Mouse (Mus musculus) hindbrain, embryonic 16.5 days (tissue): ENCODE measurements at regions not wholly inside any gene's neighbourhood (a gene's known extent, or its start where the extent isn't known, plus 50 kb on each side); places are given as distances from the start of the nearest gene placed in this dataset.

Source experiments
- ATAC-seq: fragments of 200-750 bp; cut with Nextera tagmentation; 2 replicates; pipeline ENCODE4 v1.8.0; 2017; ENCODE audit warnings: moderate TSS enrichment, moderate library complexity
- H3K27ac ChIP-seq: fragments of 300-500 bp; sonication (generic); 2 replicates; pipeline ENCODE4 v1.5.1; 2014; ENCODE audit warnings: low read depth, mild to moderate bottlenecking, control low read depth, low read length, moderate library complexity
- H3K27me3 ChIP-seq: fragments of 300-500 bp; sonication (generic); replicated peaks from 2 replicates; pipeline ENCODE4 v1.6.1; 2014; ENCODE audit warnings: low read length; ENCODE audit not compliant: control insufficient read depth, insufficient read depth
- H3K36me3 ChIP-seq: fragments of 300-500 bp; sonication (generic); 2 replicates; pipeline ENCODE4 v1.6.1; 2014; ENCODE audit warnings: mild to moderate bottlenecking, low read length, moderate library complexity, mixed read lengths; ENCODE audit not compliant: control insufficient read depth, insufficient read depth
- H3K4me1 ChIP-seq: fragments of 300-500 bp; sonication (generic); 2 replicates; pipeline ENCODE4 v1.6.1; 2014; ENCODE audit warnings: low read depth, low read length; ENCODE audit not compliant: control insufficient read depth, insufficient read depth
- H3K4me2 ChIP-seq: fragments of 300-500 bp; sonication (generic); 2 replicates; pipeline ENCODE4 v1.6.1; 2014; ENCODE audit warnings: mild to moderate bottlenecking, low read length, control low read depth, moderate library complexity
- H3K4me3 ChIP-seq: fragments of 300-500 bp; sonication (generic); 2 replicates; pipeline ENCODE4 v1.5.1; 2014; ENCODE audit warnings: mild to moderate bottlenecking, low read length, control low read depth, moderate library complexity
- H3K9ac ChIP-seq: fragments of 300-500 bp; sonication (generic); 2 replicates; pipeline ENCODE4 v1.6.1; 2014; ENCODE audit warnings: low read depth, mild to moderate bottlenecking, control low read depth, low read length, moderate library complexity
- H3K9me3 ChIP-seq: fragments of 300-500 bp; sonication (generic); 2 replicates; pipeline ENCODE4 v1.6.1; 2014; ENCODE audit warnings: mild to moderate bottlenecking, low read length, moderate library complexity; ENCODE audit not compliant: control insufficient read depth
- WGBS: fragments of 180-500 bp; shearing (Covaris S2); extraction: QIAGEN DNeasy Blood & Tissue Kit; methylation state at CpG from one replicate; pipeline ENCODE4 v1.1.7; 2014; 5-methylcytosine and 5-hydroxymethylcytosine counted together

- WGBS = 74% methylated on average over 12 of the region's 12 CpGs
- no peaks in the 10 kb centered on the region for H3K9me3 ChIP-seq
- no peak for ATAC-seq
These were observed 232.8 kb upstream of the Prox1 start for GRCm38 (mm10) chr1:190403335-190403734.

DNA sequence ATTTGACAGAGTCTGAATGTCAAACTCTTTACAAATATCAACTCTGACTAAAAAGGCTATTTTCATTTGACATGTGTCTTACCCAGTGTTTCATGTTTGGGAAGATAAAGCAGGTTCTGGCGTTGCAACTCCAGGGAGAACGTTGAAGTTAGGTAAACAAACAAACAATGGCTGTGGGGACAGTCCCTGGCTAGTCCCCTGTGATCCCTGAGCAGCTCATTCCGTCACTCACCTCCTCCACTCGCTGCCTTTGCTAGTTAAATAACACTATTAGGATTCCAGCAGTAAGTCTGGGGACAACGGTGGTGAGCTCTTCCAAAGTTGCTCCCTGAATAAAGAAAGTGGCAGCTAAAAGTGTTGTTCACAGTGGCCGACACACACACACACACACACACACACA, 227.8 kb upstream of the Prox1 start:
- Histone ChIP-seq H3K4me3 (no peak overlapping the region), H3K4me1 (no peaks in the 10 kb centered on the region), H3K27me3 (no peaks in the 10 kb centered on the region), H3K4me2 (no peak overlapping the region), H3K27ac (no peak overlapping the region), H3K9ac (no peak overlapping the region), H3K9me3 (no peaks in the 10 kb centered on the region), H3K36me3 (no peaks in the 10 kb centered on the region)
- ATAC-seq = no peak
- 70% methylated on average over 5 of the region's 6 CpGs for WGBS

More at GRCm38 (mm10) chr1:190403335-190403734, 232.8 kb upstream of the Prox1 start:
- no peak overlapping the region for H3K4me3 ChIP-seq
- no peaks in the 10 kb centered on the region for H3K27me3 ChIP-seq
- no peak overlapping the region for H3K4me2 ChIP-seq
- H3K9ac ChIP-seq = no peak overlapping the region
- H3K4me1 ChIP-seq = no peaks in the 10 kb centered on the region
- H3K36me3 ChIP-seq = no peaks in the 10 kb centered on the region
- no peak overlapping the region for H3K27ac ChIP-seq

GRCm38 (mm10) chr1:190397811-190398210, 227.3 kb upstream of the Prox1 start:
- Histone ChIP-seq H3K4me2 (no peak overlapping the region), H3K27ac (no peak overlapping the region), H3K9me3 (no peaks in the 10 kb centered on the region), H3K36me3 (no peaks in the 10 kb centered on the region), H3K9ac (no peak overlapping the region), H3K4me3 (no peak overlapping the region), H3K4me1 (no peaks in the 10 kb centered on the region), H3K27me3 (no peaks in the 10 kb centered on the region)
- ATAC-seq = no peak
- WGBS = 63% methylated on average over 2 of the region's 2 CpGs

GRCm38 (mm10) chr1:190393061-190393460, 222.5 kb upstream of the Prox1 start:
- Histone ChIP-seq H3K4me1 (no peaks in the 10 kb centered on the region), H3K27ac (no peak overlapping the region), H3K4me3 (no peak overlapping the region), H3K27me3 (no peaks in the 10 kb centered on the region), H3K36me3 (no peaks in the 10 kb centered on the region), H3K9me3 (no peaks in the 10 kb centered on the region), H3K4me2 (no peak overlapping the region), H3K9ac (no peak overlapping the region)
- 58% methylated on average over 6 of the region's 6 CpGs for WGBS
- no peak for ATAC-seq

DNA sequence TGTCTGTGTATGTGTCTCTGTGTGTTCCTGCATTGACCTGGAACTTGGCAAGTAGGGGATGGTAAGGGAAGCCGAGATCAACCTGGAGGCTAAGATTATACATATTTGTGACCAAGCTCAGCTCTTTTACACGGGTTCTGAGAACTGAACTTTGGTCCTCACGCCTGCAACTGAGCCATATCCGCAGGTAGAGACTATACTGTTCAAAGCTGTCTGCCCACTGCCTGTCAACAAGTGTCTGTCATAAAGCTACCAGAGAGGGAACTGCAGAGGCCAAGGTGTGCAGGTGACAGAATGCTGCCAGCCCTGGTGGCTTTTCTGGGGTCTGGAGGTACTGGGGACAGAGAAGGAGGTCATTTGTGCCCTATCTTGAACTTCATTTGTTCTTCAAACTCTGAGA, 218.3 kb upstream of the Prox1 start:
- 93% methylated on average over 4 of the region's 4 CpGs for WGBS

GRCm38 (mm10) chr1:190384555-190384954, 214.0 kb upstream of the Prox1 start:
- H3K4me3 ChIP-seq = no peak overlapping the region
- H3K4me2 ChIP-seq = no peak overlapping the region
- H3K4me1 ChIP-seq = no peaks in the 10 kb centered on the region; the same call in 1 of the 2 replicates
- no peak overlapping the region for H3K27ac ChIP-seq
- H3K9ac ChIP-seq = no peak overlapping the region
- 32% methylated on average over 12 of the region's 12 CpGs for WGBS
- no peak for ATAC-seq
- no peaks in the 10 kb centered on the region for H3K9me3 ChIP-seq
- no peaks in the 10 kb centered on the region for H3K36me3 ChIP-seq
- H3K27me3 ChIP-seq = 0 out of 2 replicates have a peak, but pooled peaks cover 2% of the 10 kb centered on the region

More for the DNA sequence above, 218.3 kb upstream of the Prox1 start:
- no peaks in the 10 kb centered on the region for H3K27me3 ChIP-seq
- no peaks in the 10 kb centered on the region for H3K9me3 ChIP-seq
- no peaks in the 10 kb centered on the region for H3K4me1 ChIP-seq
- ATAC-seq = no peak
- no peak overlapping the region for H3K4me2 ChIP-seq
- no peak overlapping the region for H3K4me3 ChIP-seq
- H3K27ac ChIP-seq = no peak overlapping the region
- no peaks in the 10 kb centered on the region for H3K36me3 ChIP-seq
- no peak overlapping the region for H3K9ac ChIP-seq

- WGBS = 86% methylated on average over 10 of the region's 10 CpGs
- Histone ChIP-seq H3K36me3 (no peaks in the 10 kb centered on the region), H3K27me3 (0 out of 2 replicates have a peak, but pooled peaks cover 2% of the 10 kb centered on the region), H3K4me3 (no peak overlapping the region), H3K4me2 (no peak overlapping the region), H3K4me1 (no peaks in the 10 kb centered on the region; the same call in 1 of the 2 replicates), H3K9me3 (no peaks in the 10 kb centered on the region), H3K9ac (no peak overlapping the region), H3K27ac (no peak overlapping the region)
- no peak for ATAC-seq
These were observed 212.8 kb upstream of the Prox1 start for GRCm38 (mm10) chr1:190383256-190383838.

DNA sequence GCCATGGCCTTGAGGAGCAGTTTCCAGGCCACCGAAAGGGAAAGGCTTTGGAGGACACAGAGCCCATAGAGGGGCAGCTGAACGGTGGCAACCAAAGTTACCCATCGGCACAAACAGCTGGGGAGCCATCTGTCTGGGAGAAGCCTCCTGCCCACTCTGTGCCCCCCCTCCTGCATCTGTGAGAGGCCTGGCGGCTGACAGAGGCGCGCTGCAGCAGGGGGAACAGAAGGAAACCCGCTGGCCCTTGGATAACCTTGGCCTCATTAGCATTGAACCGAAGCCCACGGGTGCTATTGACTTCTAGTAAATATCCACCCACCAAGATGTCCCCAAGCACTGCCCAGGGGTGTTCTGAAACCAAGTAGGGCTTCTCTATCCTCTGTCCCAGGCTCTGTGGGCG, 209.6 kb upstream of the Prox1 start:
- H3K9me3 ChIP-seq = no peaks in the 10 kb centered on the region
- no peak for ATAC-seq
- no peaks in the 10 kb centered on the region; the same call in none of the 2 replicates for H3K4me1 ChIP-seq
- H3K36me3 ChIP-seq = no peaks in the 10 kb centered on the region
- no peak overlapping the region for H3K4me3 ChIP-seq
- no peak overlapping the region for H3K27ac ChIP-seq
- 32% methylated on average over 10 of the region's 10 CpGs for WGBS
- H3K9ac ChIP-seq = no peak overlapping the region
- 0 out of 2 replicates have a peak, but pooled peaks cover 2% of the 10 kb centered on the region for H3K27me3 ChIP-seq
- no peak overlapping the region for H3K4me2 ChIP-seq

- 26% methylated on average over 22 of the region's 22 CpGs for WGBS
- Histone ChIP-seq H3K9me3 (no peaks in the 10 kb centered on the region), H3K27me3 (no peaks in the 10 kb centered on the region), H3K27ac (no peak overlapping the region), H3K9ac (no peak overlapping the region), H3K4me1 (no peaks in the 10 kb centered on the region; the same call in none of the 2 replicates), H3K4me2 (peak overlapping the region; percentile 8; the same call in 1 of the 2 replicates), H3K4me3 (no peak overlapping the region), H3K36me3 (no peaks in the 10 kb centered on the region)
- no peak for ATAC-seq
These were observed 204.8 kb upstream of the Prox1 start for GRCm38 (mm10) chr1:190375160-190375880.
